Mouse (Mus musculus): ENCODE data around the gene Frmd4b.

- TF ChIP-seq POLR2A (IDR thresholded peaks at IDR 0.05; ENCODE audit: control insufficient read depth, extremely low read depth, insufficient read depth, low read length, poor library complexity) (no peak), CTCF (IDR thresholded peaks at IDR 0.05; ENCODE audit: borderline replicate concordance, control insufficient read depth, extremely low read depth, insufficient read depth, low read length, poor library complexity) (no peak)
Observed at GRCm38 (mm10) chr6:97258489-97258888, 358.9 kb downstream of the Frmd4b start.

All from thymus, adult 2 months (tissue).